Comparison of ENCODE assay signal across 9 mouse cellular contexts in the genomic region with DNA sequence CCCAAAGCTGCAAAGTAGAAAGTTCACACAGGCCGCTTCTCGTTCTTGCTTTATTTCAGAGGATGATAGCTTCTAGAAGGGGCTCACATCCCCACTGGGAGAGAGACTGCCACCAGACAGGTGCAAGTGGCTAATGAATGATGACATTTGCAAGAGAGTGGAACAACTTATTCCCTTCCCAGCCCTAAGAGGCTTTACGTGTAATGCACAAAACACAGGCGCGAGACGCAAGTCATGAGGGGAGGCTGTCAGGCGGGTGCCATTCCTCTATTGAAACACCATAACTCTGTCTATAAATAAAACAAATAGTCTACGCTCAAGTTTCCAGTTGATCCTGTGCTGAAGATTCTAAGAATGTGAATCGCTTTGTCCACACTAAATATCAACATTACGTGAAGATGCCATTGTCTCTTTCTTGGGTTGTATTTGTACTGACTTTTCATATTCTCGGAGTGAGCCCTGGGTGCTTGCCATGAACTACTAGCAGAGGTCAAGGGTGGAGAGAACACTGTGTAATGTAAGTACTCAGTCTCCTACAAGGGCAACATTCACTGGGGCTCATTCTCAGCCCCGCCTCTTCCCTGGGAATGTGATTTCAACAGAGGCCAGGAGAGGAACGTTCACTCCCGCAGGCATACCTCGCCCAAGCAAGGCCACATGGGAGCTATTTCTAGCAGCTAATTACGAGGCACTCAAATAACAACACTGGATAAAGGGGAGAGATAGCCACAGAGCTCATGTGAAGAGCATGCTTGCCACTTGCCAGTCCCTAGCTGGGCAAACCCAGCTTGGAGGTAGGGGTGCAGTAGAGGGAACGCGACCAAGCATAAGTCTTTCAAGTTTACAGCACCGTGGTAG.
DNase-seq lines count a peak whose midpoint lies in the region; ATAC-seq lines count a peak whose summit lies in the region.
"Had no signal": no experiment of that assay in that cellular context is flagged by ENCODE, and none has a peak within 500 bp of the region (broad histone marks: within the 10 kb centered on the region; RNA-seq: fewer than 3 reads in every experiment).

No protein-coding gene starts in this region.

- H3K4me1 ChIP-seq in heart, embryonic 14.5 days (ENCODE audit: control insufficient read depth in 2 of 2, insufficient read depth in 2 of 2, low read length in 2 of 2): peaks cover 14 to 27% of the 10 kb centered on the region in 2 experiments
- H3K4me1 ChIP-seq in limb, embryonic 11.5 days (ENCODE audit: control insufficient read depth, insufficient read depth, low read length): peaks cover 7% of the 10 kb centered on the region

- no peaks in the 10 kb centered on the region for H3K9me3 ChIP-seq in heart, embryonic 14.5 days (ENCODE audit: control insufficient read depth, low read length)
- H3K9me3 ChIP-seq in limb, embryonic 11.5 days (ENCODE audit: control insufficient read depth, low read length): no peaks in the 10 kb centered on the region

- H3K36me3 ChIP-seq in heart, embryonic 14.5 days (ENCODE audit: control insufficient read depth, insufficient read depth, low read length): no peaks in the 10 kb centered on the region
- no peaks in the 10 kb centered on the region for H3K36me3 ChIP-seq in limb, embryonic 11.5 days (ENCODE audit: control insufficient read depth, insufficient read depth, low read length)

- H3K4me3 ChIP-seq in heart, embryonic 14.5 days (ENCODE audit: control insufficient read depth in 1 of 2, insufficient read depth in 1 of 2, low read depth in 1 of 2, low read length in 2 of 2): no peak overlapping the region
- no peak overlapping the region for H3K4me3 ChIP-seq in limb, embryonic 11.5 days (ENCODE audit: low read depth, low read length)

- H3K27me3 ChIP-seq in heart, embryonic 14.5 days (ENCODE audit: control insufficient read depth, insufficient read depth, low read length): no peaks in the 10 kb centered on the region
- no peaks in the 10 kb centered on the region for H3K27me3 ChIP-seq in limb, embryonic 11.5 days (ENCODE audit: control insufficient read depth, insufficient read depth, low read length)

- peak overlapping the region; percentile 95 to 97 for H3K27ac ChIP-seq in heart, embryonic 14.5 days (replicated peaks in 1 of 2; ENCODE audit: control insufficient read depth in 1 of 2, insufficient read depth in 1 of 2, low read depth in 2 of 2, low read length in 2 of 2)
- H3K27ac ChIP-seq in limb, embryonic 11.5 days (replicated peaks; ENCODE audit: low read depth, low read length): peak overlapping the region; percentile 56; the same call in 1 of the 2 replicates
- H3K27ac ChIP-seq: liver, embryonic 14.5 days had no signal

- peak overlapping the region; percentile 42 for H3K9ac ChIP-seq in heart, embryonic 14.5 days (ENCODE audit: low read length)
- no peak overlapping the region for H3K9ac ChIP-seq in limb, embryonic 11.5 days (ENCODE audit: low read length)
- H3K9ac ChIP-seq: liver, embryonic 14.5 days had no signal

- 28% methylated on average over 19 of the region's 19 CpGs for WGBS in heart, embryonic 14.5 days
- 69% methylated on average over 19 of the region's 19 CpGs for WGBS in limb, embryonic 11.5 days

- peak; percentile 85 for DNase-seq in ZHBTc4 (ENCODE audit: low read depth, low spot score)
- peak; percentile 53 for DNase-seq in embryo, embryonic 10.5 days (ENCODE audit: low spot score)
- peak; percentile 53 for DNase-seq in limb, embryonic 11.5 days (ENCODE audit: low spot score)
- peak; percentile 86 for DNase-seq in skeletal muscle tissue, adult 2 months (ENCODE audit: low read depth, low spot score)
- no peak for DNase-seq in spleen, adult 18-20 months
- DNase-seq in spleen, postnatal 4 days (ENCODE audit: low spot score in 2 of 2): no peak

- peak; percentile 88 for ATAC-seq in heart, embryonic 14.5 days (ENCODE audit: insufficient number of reproducible peaks, insufficient read depth, low FRiP score, low read depth)
- ATAC-seq in limb, embryonic 11.5 days (ENCODE audit: insufficient number of reproducible peaks, low FRiP score, low TSS enrichment, low read depth): peak; percentile 44; the same call in 1 of the 2 replicates
- no peak for ATAC-seq in erythroblast, adult 5-6 weeks (replicated peaks; ENCODE audit: low FRiP score, poor library complexity, severe bottlenecking)

- peak overlapping the region; percentile 49 for H3K4me2 ChIP-seq in heart, embryonic 14.5 days (ENCODE audit: low read length)
- H3K4me2 ChIP-seq in limb, embryonic 11.5 days (ENCODE audit: low read depth, severe bottlenecking): no peak overlapping the region

Comparison
In these comparisons a context has a peak if more than half of its experiments do, and no peak if none do; other contexts are left out.
1. DNase-seq: peak in ZHBTc4 (single experiment), embryo, embryonic 10.5 days (single experiment), limb, embryonic 11.5 days (single experiment) and skeletal muscle tissue, adult 2 months (single experiment); none in spleen, adult 18-20 months (0 of 2) and spleen, postnatal 4 days (0 of 2).